Mouse (Mus musculus): Measurements from ENCODE around the gene Meiob. TPM values are rescaled to one million over a fixed set of nuclear protein-coding genes. Genes with fewer than 3 reads are reported as not detected.

Meiob gene
- polyA plus RNA-seq, 1 experiment: 4.7 TPM

DNA sequence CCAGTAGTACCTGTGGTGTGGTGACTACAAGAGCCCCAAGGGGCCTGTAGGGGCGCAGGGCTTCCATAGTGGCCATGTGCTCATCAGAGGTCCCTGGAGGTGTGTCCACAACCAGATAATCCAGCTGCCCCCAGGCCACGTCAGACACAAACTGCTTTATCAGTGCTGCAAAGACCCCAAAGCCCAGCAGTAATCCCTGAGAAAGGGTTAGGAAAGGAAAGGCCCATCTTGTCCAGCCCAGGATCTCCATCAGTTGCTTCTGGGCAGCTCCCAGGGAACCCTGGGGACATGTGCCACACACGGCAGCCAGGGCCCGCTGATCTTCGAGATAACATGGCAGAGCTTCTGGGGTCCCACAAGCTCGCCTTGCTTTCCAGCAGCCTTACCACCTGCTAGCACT lies 80.3 kb downstream of the Meiob start:
- Histone ChIP-seq H3K4me1 (ENCODE audit: control insufficient read depth, insufficient read depth, low read length) (peaks cover 13% of the 10 kb centered on the region), H3K27me3 (ENCODE audit: control insufficient read depth, insufficient read depth, low read length) (no peaks in the 10 kb centered on the region), H3K36me3 (ENCODE audit: control insufficient read depth, insufficient read depth, low read length) (no peaks in the 10 kb centered on the region; the same call in none of the 2 replicates), H3K4me3 (ENCODE audit: control insufficient read depth, low read depth, low read length) (peak overlapping the region; percentile 99), H3K27ac (ENCODE audit: control insufficient read depth, insufficient read depth, low read depth, low read length) (no peak overlapping the region)
- 0 out of 2 replicates have a peak, but pooled peaks have one; percentile 23 for TF ChIP-seq POLR2A (IDR thresholded peaks at IDR 0.05; ENCODE audit: control insufficient read depth, low read depth, low read length)
- TF ChIP-seq CTCF (IDR thresholded peaks at IDR 0.05; ENCODE audit: control insufficient read depth, insufficient read depth, insufficient replicate concordance, low read depth, low read length): no peak

DNA sequence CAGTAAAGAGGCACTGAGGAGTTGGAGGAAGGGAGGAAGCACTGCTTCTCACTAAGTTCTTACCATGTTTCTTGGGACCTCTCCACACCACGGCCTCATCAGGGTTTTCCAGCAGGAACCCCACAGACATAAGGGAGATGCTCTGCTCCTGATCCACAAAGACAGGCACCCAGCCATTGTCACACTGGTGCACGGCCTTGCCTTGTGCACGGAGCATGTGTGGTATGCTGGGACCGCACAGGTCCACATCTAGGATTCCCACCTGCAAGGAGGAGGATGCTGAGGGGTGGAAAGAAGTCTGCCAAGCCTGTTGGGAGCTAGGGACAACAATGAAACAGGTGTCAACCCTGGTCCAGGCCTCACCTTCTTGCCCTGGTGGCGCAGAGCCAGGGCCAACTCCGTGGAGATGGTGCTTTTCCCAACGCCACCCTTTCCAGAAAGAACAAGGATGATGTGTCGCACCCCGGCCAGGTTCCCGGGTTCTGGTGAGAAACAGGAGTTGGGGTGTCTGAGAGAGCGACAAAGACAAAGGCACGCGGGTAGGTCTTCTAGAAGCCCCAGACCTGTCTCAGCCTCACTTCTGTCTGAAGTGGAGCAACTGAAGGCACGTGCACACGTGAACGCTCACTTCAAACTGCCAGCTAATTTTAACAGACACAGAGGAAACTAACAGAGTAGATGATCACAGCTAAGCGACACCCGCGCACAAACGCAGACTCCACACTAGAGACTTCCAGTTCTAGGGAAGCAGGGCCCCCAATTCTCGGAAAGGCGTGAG lies 81.5 kb downstream of the Meiob start:
- peak overlapping the region; percentile 98 for H3K27ac ChIP-seq (ENCODE audit: control insufficient read depth, insufficient read depth, low read depth, low read length)
- TF ChIP-seq CTCF (IDR thresholded peaks at IDR 0.05; ENCODE audit: control insufficient read depth, insufficient read depth, insufficient replicate concordance, low read depth, low read length) (no peak), POLR2A (IDR thresholded peaks at IDR 0.05; ENCODE audit: control insufficient read depth, low read depth, low read length) (0 out of 2 replicates have a peak, but pooled peaks have one; percentile 16)
- H3K4me1 ChIP-seq (ENCODE audit: control insufficient read depth, insufficient read depth, low read length): peaks cover 13% of the 10 kb centered on the region
- H3K36me3 ChIP-seq (ENCODE audit: control insufficient read depth, insufficient read depth, low read length): no peaks in the 10 kb centered on the region; the same call in none of the 2 replicates
- no peaks in the 10 kb centered on the region for H3K27me3 ChIP-seq (ENCODE audit: control insufficient read depth, insufficient read depth, low read length)
- peak overlapping the region; percentile 99 for H3K4me3 ChIP-seq (ENCODE audit: control insufficient read depth, low read depth, low read length)

DNA sequence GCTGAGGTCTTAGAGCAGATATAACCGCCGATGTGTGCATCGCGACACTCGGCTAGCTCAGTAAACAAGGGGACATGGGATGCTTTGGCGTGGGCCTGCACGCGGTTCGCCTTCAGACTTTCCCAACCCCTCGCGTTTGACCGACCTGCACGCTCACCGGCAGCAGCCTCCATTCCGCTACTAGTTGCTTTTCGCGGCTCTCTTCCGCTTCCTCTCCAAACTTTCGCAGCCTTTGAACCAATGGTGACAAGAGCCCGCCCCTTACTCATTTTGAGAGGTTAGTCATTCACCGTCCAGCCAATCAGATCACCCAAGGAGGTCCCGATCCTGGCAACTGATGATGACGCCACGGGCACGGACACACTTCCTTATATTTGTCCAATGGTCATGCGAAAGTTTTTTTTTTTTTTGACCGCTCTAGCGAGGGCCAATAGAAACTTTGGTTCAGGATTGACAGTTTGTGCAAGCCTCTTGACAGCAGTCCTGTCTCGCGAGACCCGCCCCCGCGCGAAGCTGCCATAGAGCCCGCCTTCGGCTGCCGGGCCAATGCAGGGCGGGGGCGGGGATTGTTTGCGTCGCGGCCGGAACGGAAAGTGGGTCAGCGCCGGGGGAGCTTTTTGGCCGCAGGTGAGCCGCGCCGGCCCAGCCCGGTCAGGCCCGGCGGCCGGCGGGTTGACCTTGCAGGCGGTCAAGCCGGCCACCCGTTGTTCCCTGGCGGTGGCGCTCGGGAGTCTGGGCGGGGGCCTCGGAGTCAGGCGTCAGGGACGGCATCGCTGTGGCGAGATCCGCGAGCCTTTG lies 82.2 kb downstream of the Meiob start, which contains the start of the genes Nubp2 and Spsb3:
Gene Nubp2, minus strand, starts transcription at position 216 of the 798 bp plus-strand sequence.
Gene Spsb3, plus strand, starts transcription at position 510 of the 798 bp plus-strand sequence.
- peaks cover 2% of the 10 kb centered on the region for H3K36me3 ChIP-seq (ENCODE audit: control insufficient read depth, insufficient read depth, low read length)
- TF ChIP-seq POLR2A (IDR thresholded peaks at IDR 0.05; ENCODE audit: control insufficient read depth, low read depth, low read length) (peak; percentile 54; the same call in 1 of the 2 replicates), CTCF (IDR thresholded peaks at IDR 0.05; ENCODE audit: control insufficient read depth, insufficient read depth, insufficient replicate concordance, low read depth, low read length) (0 out of 2 replicates have a peak, but pooled peaks have one; percentile 18)
- H3K4me1 ChIP-seq (ENCODE audit: control insufficient read depth, insufficient read depth, low read length): peaks cover 13% of the 10 kb centered on the region
- H3K27me3 ChIP-seq (ENCODE audit: control insufficient read depth, insufficient read depth, low read length): no peaks in the 10 kb centered on the region
- H3K27ac ChIP-seq (ENCODE audit: control insufficient read depth, insufficient read depth, low read depth, low read length): peak within 1 kb of the TSS; percentile 98
- peak within 1 kb of the TSS; percentile 99 for H3K4me3 ChIP-seq (ENCODE audit: control insufficient read depth, low read depth, low read length)

DNA sequence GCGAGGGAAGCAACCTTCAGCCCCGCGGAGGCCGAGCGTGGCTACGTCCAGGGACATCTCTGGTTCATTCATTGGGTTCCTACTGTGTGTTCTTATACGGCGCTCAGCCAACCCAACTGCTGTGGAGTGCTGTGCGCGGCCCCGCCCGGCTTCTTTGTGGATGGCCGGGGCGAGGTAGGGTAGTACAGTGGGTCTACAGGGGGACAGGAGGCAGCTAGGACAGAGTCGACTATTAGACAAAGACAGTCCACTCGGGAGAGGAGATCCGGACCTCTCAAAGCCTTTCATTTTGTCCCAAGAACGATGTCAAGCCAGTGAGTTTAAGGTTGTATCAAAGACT lies 82.8 kb downstream of the Meiob start:
- Histone ChIP-seq H3K4me1 (ENCODE audit: control insufficient read depth, insufficient read depth, low read length) (peaks cover 13% of the 10 kb centered on the region), H3K36me3 (ENCODE audit: control insufficient read depth, insufficient read depth, low read length) (peaks cover 2% of the 10 kb centered on the region), H3K27ac (ENCODE audit: control insufficient read depth, insufficient read depth, low read depth, low read length) (peak overlapping the region; percentile 98), H3K27me3 (ENCODE audit: control insufficient read depth, insufficient read depth, low read length) (no peaks in the 10 kb centered on the region), H3K4me3 (ENCODE audit: control insufficient read depth, low read depth, low read length) (peak overlapping the region; percentile 99)
- TF ChIP-seq POLR2A (IDR thresholded peaks at IDR 0.05; ENCODE audit: control insufficient read depth, low read depth, low read length): no peak
- no peak for TF ChIP-seq CTCF (IDR thresholded peaks at IDR 0.05; ENCODE audit: control insufficient read depth, insufficient read depth, insufficient replicate concordance, low read depth, low read length)

DNA sequence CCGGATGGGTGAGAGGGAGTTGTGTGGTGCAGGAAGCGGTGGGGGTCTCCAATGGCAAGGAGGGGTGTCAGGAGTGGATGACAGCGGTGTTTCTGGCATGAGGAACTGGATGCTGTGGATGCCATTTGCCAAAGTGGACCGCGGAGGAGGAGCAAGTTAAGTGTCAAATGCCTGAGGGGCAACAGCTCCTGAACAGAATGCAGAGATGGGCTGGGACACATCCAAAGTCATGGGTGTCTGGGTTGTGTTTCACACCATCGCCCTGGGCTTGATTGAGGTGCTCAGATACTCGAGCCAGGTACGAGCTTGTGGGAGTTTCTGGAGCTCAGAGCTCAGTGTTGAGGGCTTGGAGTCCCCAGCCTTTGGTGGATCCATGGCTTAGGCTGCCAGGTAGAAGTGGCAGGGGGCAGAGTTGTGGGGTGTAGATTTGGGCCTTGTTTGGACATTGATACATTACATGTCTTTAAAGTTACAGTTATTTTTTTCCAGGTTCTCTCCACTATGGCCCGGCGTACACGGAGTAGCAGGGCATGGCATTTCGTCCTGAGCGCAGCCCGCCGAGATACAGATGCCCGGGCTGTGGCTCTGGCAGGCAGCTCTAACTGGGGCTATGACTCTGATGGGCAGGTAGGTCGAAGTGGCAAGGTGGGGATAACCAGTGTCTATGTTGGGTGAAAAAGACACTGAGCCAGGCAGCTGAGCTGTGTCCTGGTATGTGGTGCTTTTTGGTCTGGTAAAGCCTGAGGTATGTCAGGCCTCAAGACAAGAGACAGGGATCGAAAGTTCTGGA lies 83.4 kb downstream of the Meiob start:
- Histone ChIP-seq H3K4me3 (ENCODE audit: control insufficient read depth, low read depth, low read length) (peak overlapping the region; percentile 99), H3K4me1 (ENCODE audit: control insufficient read depth, insufficient read depth, low read length) (peaks cover 13% of the 10 kb centered on the region), H3K36me3 (ENCODE audit: control insufficient read depth, insufficient read depth, low read length) (peaks cover 2% of the 10 kb centered on the region), H3K27me3 (ENCODE audit: control insufficient read depth, insufficient read depth, low read length) (no peaks in the 10 kb centered on the region), H3K27ac (ENCODE audit: control insufficient read depth, insufficient read depth, low read depth, low read length) (peak overlapping the region; percentile 98)
- TF ChIP-seq CTCF (IDR thresholded peaks at IDR 0.05; ENCODE audit: control insufficient read depth, insufficient read depth, insufficient replicate concordance, low read depth, low read length) (no peak), POLR2A (IDR thresholded peaks at IDR 0.05; ENCODE audit: control insufficient read depth, low read depth, low read length) (peak; percentile 46; the same call in 1 of the 2 replicates)

DNA sequence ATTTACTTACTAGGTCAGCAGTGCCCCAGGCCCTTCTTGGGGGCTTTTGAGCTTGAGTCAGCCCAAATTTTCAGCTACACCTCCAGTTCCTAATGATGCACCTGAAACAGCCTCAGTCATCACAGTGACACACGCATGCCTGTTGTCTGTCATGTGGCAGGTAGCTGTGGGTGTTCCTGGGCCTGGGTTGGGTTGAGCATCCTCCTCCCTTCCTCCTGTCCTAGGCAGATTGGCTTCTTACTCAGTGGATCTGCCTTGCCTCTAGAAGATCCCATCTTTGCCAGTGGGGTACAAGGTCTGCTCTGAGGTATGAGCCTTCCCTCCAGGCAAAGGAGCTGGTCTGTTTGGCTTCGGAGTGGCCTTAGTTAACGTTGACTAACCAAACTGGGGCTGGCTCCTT lies 84.8 kb downstream of the Meiob start:
- Histone ChIP-seq H3K4me3 (ENCODE audit: control insufficient read depth, low read depth, low read length) (0 out of 2 replicates have a peak overlapping the region, but pooled peaks have one; percentile 6), H3K27ac (ENCODE audit: control insufficient read depth, insufficient read depth, low read depth, low read length) (no peak overlapping the region), H3K36me3 (ENCODE audit: control insufficient read depth, insufficient read depth, low read length) (peaks cover 2% of the 10 kb centered on the region), H3K27me3 (ENCODE audit: control insufficient read depth, insufficient read depth, low read length) (no peaks in the 10 kb centered on the region), H3K4me1 (ENCODE audit: control insufficient read depth, insufficient read depth, low read length) (peaks cover 13% of the 10 kb centered on the region)
- TF ChIP-seq POLR2A (IDR thresholded peaks at IDR 0.05; ENCODE audit: control insufficient read depth, low read depth, low read length): no peak; the same call in 1 of the 2 replicates
- no peak for TF ChIP-seq CTCF (IDR thresholded peaks at IDR 0.05; ENCODE audit: control insufficient read depth, insufficient read depth, insufficient replicate concordance, low read depth, low read length)

Other genes with a start within 250 kb of the Meiob start
- gene Tsc2, start 171.7 kb upstream of the Meiob start, polyA plus RNA-seq (2012; rRNA removed): 37.8 and 41.6 TPM in 2 replicates
- gene Nthl1, start 171.6 kb upstream of the Meiob start, polyA plus RNA-seq (2012; rRNA removed): 3.2 and 3.7 TPM in 2 replicates
- 3.3 and 3.9 TPM in 2 replicates for gene Slc9a3r2, start 154.0 kb upstream of the Meiob start, polyA plus RNA-seq (2012; rRNA removed)
- gene Npw, start 145.8 kb upstream of the Meiob start, polyA plus RNA-seq (2012; rRNA removed): 0.19 TPM in 1 of 2 replicates, not detected in the other
- gene Zfp598, start 134.6 kb upstream of the Meiob start, polyA plus RNA-seq (2012; rRNA removed): 45.4 and 50.0 TPM in 2 replicates
- 0.20 and 0.30 TPM in 2 replicates for gene Syngr3, start 114.3 kb upstream of the Meiob start, polyA plus RNA-seq (2012; rRNA removed)
- gene Gfer, start 108.1 kb upstream of the Meiob start, polyA plus RNA-seq (2012; rRNA removed): 144 and 150 TPM in 2 replicates
- 62.1 and 63.2 TPM in 2 replicates for gene Noxo1, start 108.1 kb upstream of the Meiob start, polyA plus RNA-seq (2012; rRNA removed)
- gene Tbl3, start 96.6 kb upstream of the Meiob start, polyA plus RNA-seq (2012; rRNA removed): 85.4 and 89.5 TPM in 2 replicates
- gene Rnf151, start 86.2 kb upstream of the Meiob start, polyA plus RNA-seq (2012; rRNA removed): 1,124 and 1,208 TPM in 2 replicates
- 515 and 558 TPM in 2 replicates for gene Rps2, start 86.2 kb upstream of the Meiob start, polyA plus RNA-seq (2012; rRNA removed)
- gene Ndufb10, start 79.8 kb upstream of the Meiob start, polyA plus RNA-seq (2012; rRNA removed): 198 and 211 TPM in 2 replicates
- 0.21 and 1.4 TPM in 2 replicates for gene Rpl3l, start 76.5 kb upstream of the Meiob start, polyA plus RNA-seq (2012; rRNA removed)
- gene Msrb1, start 67.6 kb upstream of the Meiob start, polyA plus RNA-seq (2012; rRNA removed): 9.3 and 13.8 TPM in 2 replicates
- 0.73 and 0.89 TPM in 2 replicates for gene Hs3st6, start 51.3 kb upstream of the Meiob start, polyA plus RNA-seq (2012; rRNA removed)
- gene Hagh, start 35.9 kb downstream of the Meiob start, polyA plus RNA-seq (2012; rRNA removed): 529 and 573 TPM in 2 replicates
- 12.6 and 16.6 TPM in 2 replicates for gene Fahd1, start 46.1 kb downstream of the Meiob start, polyA plus RNA-seq (2012; rRNA removed)
- 4.0 and 4.2 TPM in 2 replicates for gene Igfals, start 61.7 kb downstream of the Meiob start, polyA plus RNA-seq (2012; rRNA removed)
- gene Nubp2, start 82.1 kb downstream of the Meiob start, polyA plus RNA-seq (2012; rRNA removed): 125 and 131 TPM in 2 replicates
- 161 and 177 TPM in 2 replicates for gene Spsb3, start 82.4 kb downstream of the Meiob start, polyA plus RNA-seq (2012; rRNA removed)
- gene Eme2, start 90.8 kb downstream of the Meiob start, polyA plus RNA-seq (2012; rRNA removed): 28.0 and 31.2 TPM in 2 replicates
- gene Mrps34, start 90.8 kb downstream of the Meiob start, polyA plus RNA-seq (2012; rRNA removed): 45.9 and 56.7 TPM in 2 replicates
- gene Nme3, start 92.2 kb downstream of the Meiob start, polyA plus RNA-seq (2012; rRNA removed): 9.3 and 15.5 TPM in 2 replicates
- gene Mapk8ip3, start 132.7 kb downstream of the Meiob start, polyA plus RNA-seq (2012; rRNA removed): 60.2 and 62.6 TPM in 2 replicates
- 5.4 and 6.5 TPM in 2 replicates for gene Jpt2, start 156.4 kb downstream of the Meiob start, polyA plus RNA-seq (2012; rRNA removed)
- 26.5 and 27.6 TPM in 2 replicates for gene Cramp1l, start 211.5 kb downstream of the Meiob start, polyA plus RNA-seq (2012; rRNA removed)
- gene Ift140, start 211.8 kb downstream of the Meiob start, polyA plus RNA-seq (2012; rRNA removed): 130 and 146 TPM in 2 replicates